Mouse (Mus musculus): ENCODE data around the gene Ly86. TPM values are rescaled to one million over a fixed set of nuclear protein-coding genes. Genes with fewer than 3 reads are reported as not detected.

Ly86 gene
- polyA plus RNA-seq, 1 experiment from 2014 or later, result 6.7 TPM

GRCm38 (mm10) chr13:37330971-37331370, 14.0 kb upstream of the Ly86 start:
- Histone ChIP-seq H3K27me3 (replicated peaks) (no peaks in the 10 kb centered on the region), H3K4me2 (replicated peaks) (no peak overlapping the region), H3K9me3 (no peaks in the 10 kb centered on the region), H3K27ac (no peak overlapping the region), H3K4me1 (no peaks in the 10 kb centered on the region), H3K36me3 (no peaks in the 10 kb centered on the region), H3K9ac (no peak overlapping the region), H3K4me3 (no peak overlapping the region)
- ATAC-seq (ENCODE audit: low FRiP score, low read depth), result no peak
- WGBS, result 84% methylated on average over 4 of the region's 4 CpGs

GRCm38 (mm10) chr13:37332779-37333543, 12.0 kb upstream of the Ly86 start:
- Histone ChIP-seq H3K4me1 (no peaks in the 10 kb centered on the region), H3K4me2 (replicated peaks) (no peak overlapping the region), H3K27ac (no peak overlapping the region), H3K9ac (no peak overlapping the region), H3K36me3 (no peaks in the 10 kb centered on the region), H3K27me3 (replicated peaks) (no peaks in the 10 kb centered on the region), H3K4me3 (no peak overlapping the region), H3K9me3 (no peaks in the 10 kb centered on the region)
- no peak for ATAC-seq (ENCODE audit: low FRiP score, low read depth)
- WGBS, result 83% methylated on average over 4 of the region's 4 CpGs

DNA sequence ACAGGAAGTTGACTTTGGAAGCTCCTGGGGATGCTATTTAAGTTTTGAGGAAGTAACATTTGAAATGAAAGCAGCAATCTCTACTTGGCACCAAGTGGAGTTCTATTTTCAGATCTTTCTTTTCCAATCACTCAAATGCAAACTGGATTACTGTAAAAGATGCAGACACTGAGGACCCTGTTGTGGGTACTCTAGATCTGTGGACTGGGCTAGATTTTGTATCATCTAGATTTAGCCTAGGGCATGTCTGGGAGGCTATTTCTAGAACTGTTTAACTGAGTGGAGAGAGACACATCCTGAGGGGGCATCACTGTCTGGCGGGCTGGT, 11.5 kb upstream of the Ly86 start:
- no peaks in the 10 kb centered on the region for H3K4me1 ChIP-seq
- H3K27ac ChIP-seq, result no peak overlapping the region
- no peaks in the 10 kb centered on the region for H3K36me3 ChIP-seq
- ATAC-seq (ENCODE audit: low FRiP score, low read depth), result no peak
- no peak overlapping the region for H3K9ac ChIP-seq
- no peak overlapping the region for H3K4me3 ChIP-seq
- H3K9me3 ChIP-seq, result no peaks in the 10 kb centered on the region
- H3K27me3 ChIP-seq (replicated peaks), result no peaks in the 10 kb centered on the region
- H3K4me2 ChIP-seq (replicated peaks), result no peak overlapping the region
- WGBS, result 87% methylated on average over 1 of the region's 1 CpGs

DNA sequence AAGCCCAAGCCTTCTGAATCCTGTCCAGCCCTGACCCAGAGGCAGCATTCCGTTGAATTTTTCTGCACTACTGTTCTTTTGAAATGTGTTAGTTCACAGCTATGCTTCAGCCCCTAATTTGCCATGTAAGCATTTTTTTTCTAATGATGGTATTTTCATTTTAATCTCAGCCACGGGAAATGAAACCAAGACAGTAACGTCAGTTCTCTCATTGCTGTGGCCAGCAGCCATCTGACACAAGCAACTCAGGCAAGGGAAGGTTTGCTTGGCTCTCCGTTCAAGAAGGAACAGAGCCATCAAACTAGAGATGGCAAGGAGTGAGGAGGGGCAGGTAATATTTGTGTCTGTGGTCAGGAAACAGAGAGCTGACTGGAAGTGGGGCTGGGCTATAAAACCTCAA, 7.7 kb upstream of the Ly86 start:
- H3K9ac ChIP-seq, result no peak overlapping the region
- no peaks in the 10 kb centered on the region for H3K27me3 ChIP-seq (replicated peaks)
- 89% methylated on average over 4 of the region's 4 CpGs for WGBS
- ATAC-seq (ENCODE audit: low FRiP score, low read depth), result no peak
- H3K4me3 ChIP-seq, result no peak overlapping the region
- no peak overlapping the region for H3K4me2 ChIP-seq (replicated peaks)
- H3K9me3 ChIP-seq, result no peaks in the 10 kb centered on the region
- no peaks in the 10 kb centered on the region for H3K4me1 ChIP-seq
- no peak overlapping the region for H3K27ac ChIP-seq
- H3K36me3 ChIP-seq, result no peaks in the 10 kb centered on the region

- Histone ChIP-seq H3K4me3 (no peak overlapping the region), H3K9me3 (no peaks in the 10 kb centered on the region), H3K27me3 (replicated peaks) (no peaks in the 10 kb centered on the region), H3K27ac (no peak overlapping the region), H3K36me3 (no peaks in the 10 kb centered on the region), H3K4me1 (no peaks in the 10 kb centered on the region), H3K9ac (no peak overlapping the region), H3K4me2 (replicated peaks) (no peak overlapping the region)
- WGBS, result 90% methylated on average over 7 of the region's 7 CpGs
- ATAC-seq (ENCODE audit: low FRiP score, low read depth), result no peak
Observed at GRCm38 (mm10) chr13:37337871-37338270, 7.1 kb upstream of the Ly86 start.

DNA sequence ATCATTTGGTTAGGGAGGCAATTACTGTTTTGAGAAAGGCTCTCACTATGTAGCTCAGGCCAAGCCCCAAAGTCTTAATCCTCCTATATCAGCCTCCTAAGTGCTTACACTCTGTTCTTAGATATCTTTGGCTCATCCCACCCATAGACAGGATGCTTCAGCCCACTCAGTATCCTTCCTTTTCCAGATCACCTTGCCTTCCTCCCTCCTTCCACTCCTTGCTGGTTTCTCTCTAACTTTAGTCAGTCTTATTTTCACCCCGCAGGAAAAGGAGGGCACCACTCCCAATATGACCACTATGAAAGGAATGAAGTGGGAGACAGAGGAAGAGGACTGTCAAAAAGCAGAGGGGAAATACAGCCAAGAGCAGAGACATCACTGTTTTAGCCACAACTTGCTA, 2.2 kb upstream of the Ly86 start:
- Histone ChIP-seq H3K36me3 (no peaks in the 10 kb centered on the region), H3K9me3 (no peaks in the 10 kb centered on the region), H3K4me1 (no peaks in the 10 kb centered on the region), H3K27ac (no peak overlapping the region), H3K4me3 (no peak overlapping the region), H3K9ac (no peak overlapping the region), H3K4me2 (replicated peaks) (no peak overlapping the region), H3K27me3 (replicated peaks) (no peaks in the 10 kb centered on the region)
- WGBS, result 83% methylated on average over 1 of the region's 1 CpGs
- ATAC-seq (ENCODE audit: low FRiP score, low read depth), result no peak

GRCm38 (mm10) chr13:37345823-37346222, 815 bp downstream of the Ly86 start:
- Histone ChIP-seq H3K9me3 (no peaks in the 10 kb centered on the region), H3K36me3 (no peaks in the 10 kb centered on the region), H3K4me1 (no peaks in the 10 kb centered on the region), H3K9ac (no peak overlapping the region), H3K4me2 (replicated peaks) (no peak overlapping the region), H3K27ac (no peak overlapping the region), H3K4me3 (no peak overlapping the region), H3K27me3 (replicated peaks) (no peaks in the 10 kb centered on the region)
- no peak for ATAC-seq (ENCODE audit: low FRiP score, low read depth)
- WGBS, result 95% methylated on average over 10 of the region's 10 CpGs

GRCm38 (mm10) chr13:37347871-37348595, 3.0 kb downstream of the Ly86 start:
- H3K4me1 ChIP-seq, result no peaks in the 10 kb centered on the region
- no peaks in the 10 kb centered on the region for H3K36me3 ChIP-seq
- no peaks in the 10 kb centered on the region for H3K9me3 ChIP-seq
- H3K27me3 ChIP-seq (replicated peaks), result no peaks in the 10 kb centered on the region
- no peak overlapping the region for H3K27ac ChIP-seq
- H3K4me2 ChIP-seq (replicated peaks), result no peak overlapping the region
- ATAC-seq (ENCODE audit: low FRiP score, low read depth), result no peak
- 87% methylated on average over 8 of the region's 8 CpGs for WGBS
- H3K4me3 ChIP-seq, result no peak overlapping the region
- H3K9ac ChIP-seq, result no peak overlapping the region

- no peak for ATAC-seq (ENCODE audit: low FRiP score, low read depth)
- H3K27ac ChIP-seq, result no peak overlapping the region
- H3K4me3 ChIP-seq, result no peak overlapping the region
- H3K9me3 ChIP-seq, result no peaks in the 10 kb centered on the region
- WGBS, result 90% methylated on average over 5 of the region's 5 CpGs
- no peaks in the 10 kb centered on the region for H3K4me1 ChIP-seq
- H3K4me2 ChIP-seq (replicated peaks), result no peak overlapping the region
- H3K9ac ChIP-seq, result no peak overlapping the region
- H3K27me3 ChIP-seq (replicated peaks), result no peaks in the 10 kb centered on the region
- H3K36me3 ChIP-seq, result no peaks in the 10 kb centered on the region
Observed at GRCm38 (mm10) chr13:37349051-37349450, 4.0 kb downstream of the Ly86 start.

GRCm38 (mm10) chr13:37353016-37353415, 8.0 kb downstream of the Ly86 start:
- Histone ChIP-seq H3K27me3 (replicated peaks) (no peaks in the 10 kb centered on the region), H3K4me2 (replicated peaks) (no peak overlapping the region), H3K9ac (no peak overlapping the region), H3K9me3 (no peaks in the 10 kb centered on the region), H3K4me1 (no peaks in the 10 kb centered on the region), H3K4me3 (no peak overlapping the region), H3K27ac (no peak overlapping the region), H3K36me3 (no peaks in the 10 kb centered on the region)
- 79% methylated on average over 2 of the region's 2 CpGs for WGBS
- ATAC-seq (ENCODE audit: low FRiP score, low read depth), result no peak

DNA sequence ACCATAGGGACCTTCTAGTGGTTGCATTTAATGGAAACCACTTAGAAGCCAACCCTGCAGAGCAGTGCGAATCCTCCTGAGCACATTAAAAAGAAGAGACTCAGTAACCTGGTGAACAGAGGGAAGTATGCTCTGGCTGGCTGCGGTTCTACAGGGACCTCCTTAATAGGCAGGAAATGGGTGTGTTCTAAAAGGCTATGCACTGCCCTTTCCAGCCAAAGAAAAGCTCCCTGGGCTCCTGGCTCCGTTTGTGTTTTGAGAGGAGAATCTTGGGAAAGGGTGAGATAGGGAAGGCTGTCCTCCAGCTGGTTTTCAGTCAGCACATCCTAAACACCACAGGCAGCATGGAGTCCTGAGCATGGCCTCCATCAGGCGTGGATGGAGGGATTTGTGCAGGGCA, 8.9 kb downstream of the Ly86 start:
- ATAC-seq (ENCODE audit: low FRiP score, low read depth), result no peak
- H3K9ac ChIP-seq, result no peak overlapping the region
- H3K4me1 ChIP-seq, result no peaks in the 10 kb centered on the region
- no peaks in the 10 kb centered on the region for H3K9me3 ChIP-seq
- H3K36me3 ChIP-seq, result no peaks in the 10 kb centered on the region
- no peak overlapping the region for H3K4me3 ChIP-seq
- 65% methylated on average over 4 of the region's 4 CpGs for WGBS
- H3K27ac ChIP-seq, result no peak overlapping the region
- no peak overlapping the region for H3K4me2 ChIP-seq (replicated peaks)
- no peaks in the 10 kb centered on the region for H3K27me3 ChIP-seq (replicated peaks)

GRCm38 (mm10) chr13:37354432-37354831, 9.4 kb downstream of the Ly86 start:
- no peak overlapping the region for H3K4me3 ChIP-seq
- H3K27me3 ChIP-seq (replicated peaks), result no peaks in the 10 kb centered on the region
- no peaks in the 10 kb centered on the region for H3K36me3 ChIP-seq
- no peak for ATAC-seq (ENCODE audit: low FRiP score, low read depth)
- WGBS, result 91% methylated on average over 4 of the region's 4 CpGs
- H3K9me3 ChIP-seq, result no peaks in the 10 kb centered on the region
- no peak overlapping the region for H3K9ac ChIP-seq
- no peak overlapping the region for H3K27ac ChIP-seq
- no peak overlapping the region for H3K4me2 ChIP-seq (replicated peaks)
- H3K4me1 ChIP-seq, result no peaks in the 10 kb centered on the region
